Mouse (Mus musculus): Measurements from ENCODE around the gene Ewsr1.

The Ewsr1 gene

DNA sequence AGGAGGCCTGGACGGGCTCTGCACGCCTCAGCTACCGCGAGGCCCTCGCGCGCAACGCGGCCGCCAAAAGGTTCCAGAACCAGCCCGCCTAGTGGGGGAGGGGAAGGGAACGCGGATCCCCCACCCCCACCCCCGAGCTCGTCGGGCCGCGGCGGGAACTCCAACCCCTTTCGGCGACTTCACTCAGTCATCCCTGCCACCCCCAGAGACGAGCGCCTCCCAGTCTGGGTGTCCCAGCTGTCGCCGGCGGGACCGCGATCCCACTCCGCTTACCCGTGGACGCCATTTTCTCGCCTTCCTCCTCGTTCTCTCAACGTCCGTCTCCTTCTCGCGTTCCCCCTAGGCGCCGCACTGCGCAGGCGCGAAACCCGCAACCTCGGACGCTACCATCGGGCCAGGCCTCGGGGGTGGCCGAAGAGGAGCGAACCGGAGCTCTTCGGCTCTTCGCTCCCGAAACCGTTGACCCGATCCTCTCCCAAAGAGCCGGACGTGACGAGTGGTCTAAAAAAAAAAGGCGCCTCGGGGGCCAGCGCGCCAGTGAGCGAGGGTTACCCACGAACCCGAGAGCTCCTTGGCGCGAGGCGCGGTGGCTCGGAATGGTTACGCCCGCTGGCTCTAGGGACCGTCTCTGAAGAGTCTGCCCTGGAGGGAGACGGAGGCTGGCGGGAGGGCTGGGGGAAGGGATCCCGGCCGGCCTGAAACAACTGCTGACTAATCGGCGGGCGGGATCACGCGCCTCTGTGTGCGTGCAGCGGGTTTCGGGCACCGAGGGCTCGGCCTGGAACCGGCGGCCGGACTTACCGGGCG lies at the start of gene Ewsr1, which contains the start of gene Rhbdd3:
TSS of gene Ewsr1 (minus strand) at position 531 of the 807 bp plus-strand sequence.
TSS of gene Rhbdd3 (plus strand) at position 191 of the 807 bp plus-strand sequence.
- peak; percentile 99 for DNase-seq

DNA sequence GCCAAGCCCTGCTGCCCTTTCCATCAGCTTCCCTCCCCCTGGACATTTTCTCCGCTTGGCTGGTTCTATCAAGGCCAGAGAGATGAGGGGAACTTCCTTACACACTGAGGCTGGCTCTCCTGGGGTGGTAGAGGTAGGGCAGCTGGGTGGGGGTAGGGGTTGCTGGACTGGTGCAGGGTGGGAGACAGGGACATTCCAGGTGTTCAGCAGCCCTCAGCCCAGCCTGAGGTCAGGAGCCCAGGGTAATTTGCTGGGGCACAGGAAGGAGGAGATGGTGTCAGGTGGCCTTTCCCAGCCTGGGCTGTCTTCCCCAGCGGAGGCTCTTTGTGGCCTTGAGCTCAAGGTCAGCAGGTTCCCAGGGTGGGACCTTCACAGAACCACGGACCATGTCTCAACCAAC lies 46.5 kb upstream of the Ewsr1 start:
- no peak for DNase-seq

DNA sequence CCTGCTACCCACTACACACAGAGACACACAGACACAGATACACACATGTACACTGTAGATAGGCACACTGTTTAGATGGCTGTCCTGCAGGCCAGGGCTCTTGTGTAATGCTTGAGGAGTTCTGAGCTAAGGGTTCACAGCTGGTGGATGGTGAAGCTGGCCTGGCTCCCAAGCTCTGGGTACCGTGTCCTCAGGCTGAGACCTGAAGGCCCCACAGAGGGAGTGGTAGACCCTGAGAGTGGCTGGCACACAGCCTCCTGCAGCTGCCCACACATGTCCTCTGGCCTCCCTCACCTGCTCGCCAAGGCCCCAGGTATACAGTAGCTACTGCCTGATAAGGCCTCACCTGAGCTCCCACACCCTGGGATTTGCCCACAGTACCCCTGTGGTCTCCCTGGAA lies 42.9 kb upstream of the Ewsr1 start:
- no peak for DNase-seq

DNA sequence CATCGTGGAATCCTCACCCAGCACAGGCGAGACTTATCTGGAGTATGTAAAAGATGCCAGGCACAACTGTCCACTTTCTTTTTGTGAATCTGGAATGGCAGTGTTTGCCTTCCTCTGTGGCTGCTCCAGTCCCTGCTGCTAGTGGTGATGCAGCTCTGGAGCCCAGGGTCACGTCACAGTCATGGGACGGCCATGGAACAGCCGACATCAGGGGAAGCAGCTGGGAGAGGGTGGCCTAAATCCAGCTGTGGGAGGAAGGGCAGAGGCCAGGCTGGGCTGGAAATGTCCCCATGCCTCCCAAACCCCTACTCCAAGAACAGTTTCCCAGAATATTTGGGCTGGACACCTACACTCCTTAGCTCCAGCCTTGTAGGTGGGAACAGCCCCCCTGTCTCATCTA lies 42.2 kb upstream of the Ewsr1 start:
- no peak for DNase-seq

DNA sequence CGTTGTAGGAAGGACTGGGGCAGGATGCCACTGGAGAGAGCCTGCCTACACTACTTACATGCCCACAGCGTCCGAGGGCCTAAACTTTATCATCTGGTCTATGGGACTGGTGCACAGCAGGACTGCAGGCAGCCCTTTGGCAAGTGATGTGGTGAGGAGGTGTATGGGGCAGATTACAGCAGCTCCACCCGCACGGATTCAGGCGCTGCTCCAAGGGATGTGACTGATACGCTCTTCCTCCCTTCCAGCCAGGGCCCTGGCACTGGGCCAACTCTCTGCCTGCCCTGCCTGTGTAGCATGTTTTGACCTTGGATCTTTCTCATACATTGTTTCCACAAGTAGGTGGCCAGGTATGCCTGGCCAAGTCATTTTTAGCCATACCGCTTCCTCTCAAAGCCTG lies 41.6 kb upstream of the Ewsr1 start:
- peak; percentile 78 to 85 for DNase-seq

GRCm38 (mm10) chr11:5139372-5139771 lies 40.3 kb upstream of the Ewsr1 start:
- no peak for DNase-seq

- DNase-seq, result no peak
Observed at GRCm38 (mm10) chr11:5138642-5139041, 39.6 kb upstream of the Ewsr1 start.

DNA sequence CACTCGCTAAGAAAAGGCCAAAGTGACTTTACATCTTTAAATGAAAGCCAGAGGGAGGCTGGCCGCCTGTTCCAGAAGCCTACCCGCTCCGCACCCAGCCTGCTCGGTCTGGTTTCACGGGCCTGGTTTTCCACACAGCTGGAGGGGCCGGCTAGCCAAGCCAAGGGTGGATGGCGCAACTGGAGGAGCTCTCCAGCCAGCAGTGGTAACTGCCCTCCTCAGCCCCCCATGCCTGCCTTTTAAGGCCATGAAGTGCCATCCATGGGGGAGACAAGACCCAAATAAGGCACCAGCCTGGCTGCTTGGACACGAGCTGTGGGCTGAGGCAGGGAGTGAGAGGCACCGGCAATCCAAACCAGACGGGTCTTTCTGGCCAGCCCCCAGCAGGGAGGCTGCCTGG lies 36.8 kb upstream of the Ewsr1 start:
- no peak for DNase-seq

DNA sequence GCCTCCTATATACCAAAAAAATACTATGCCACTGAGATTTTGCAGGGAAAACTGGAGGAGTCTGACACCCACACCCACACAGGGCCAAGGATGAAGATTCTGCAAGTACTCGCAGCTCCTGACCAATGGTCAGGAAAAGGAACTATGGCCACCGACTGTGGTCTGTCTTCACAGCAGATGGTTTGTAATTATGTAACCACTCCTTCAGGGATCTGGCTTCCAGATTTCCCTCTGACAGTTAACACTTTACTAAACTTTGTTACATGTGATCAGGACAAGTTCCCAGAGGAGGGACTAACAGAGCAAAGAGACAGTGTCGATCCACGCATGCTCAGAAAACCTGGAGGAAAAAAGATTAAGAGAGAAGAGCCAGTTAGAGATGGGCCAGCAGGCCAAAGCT lies 33.7 kb upstream of the Ewsr1 start:
- DNase-seq, result no peak

DNA sequence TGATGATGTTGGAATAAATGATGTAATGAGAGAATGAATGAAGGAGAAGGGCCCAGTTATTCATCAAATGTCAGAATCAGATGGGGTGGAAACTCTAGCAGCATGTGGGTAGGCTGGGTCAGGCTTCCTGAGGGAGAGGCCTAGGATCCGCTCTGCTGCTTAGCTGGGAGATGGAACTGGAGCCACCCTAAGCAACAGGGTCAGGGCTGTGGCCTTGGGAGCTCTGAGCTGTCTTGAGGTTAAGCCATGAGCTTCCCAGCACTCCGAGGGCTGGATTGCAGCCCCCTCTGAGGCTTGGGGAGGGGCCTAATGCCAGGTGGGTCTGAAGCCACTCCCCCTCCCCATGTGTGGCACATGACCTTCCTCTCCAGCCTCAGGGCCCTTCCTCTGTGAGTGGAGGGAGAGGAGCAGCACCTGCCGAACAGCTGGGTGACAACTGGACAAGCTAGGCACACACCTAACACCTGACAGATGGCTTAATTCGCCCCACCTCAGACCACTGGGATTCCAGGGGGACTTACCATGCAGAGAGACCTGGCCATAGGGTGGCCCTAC lies 31.1 kb upstream of the Ewsr1 start:
- no peak for DNase-seq

- DNase-seq, result peak in 1 of 2 experiments; percentile 36
Observed at GRCm38 (mm10) chr11:5129035-5129480, 30.0 kb upstream of the Ewsr1 start.

GRCm38 (mm10) chr11:5125713-5126112 lies 26.6 kb upstream of the Ewsr1 start:
- no peak for DNase-seq

DNA sequence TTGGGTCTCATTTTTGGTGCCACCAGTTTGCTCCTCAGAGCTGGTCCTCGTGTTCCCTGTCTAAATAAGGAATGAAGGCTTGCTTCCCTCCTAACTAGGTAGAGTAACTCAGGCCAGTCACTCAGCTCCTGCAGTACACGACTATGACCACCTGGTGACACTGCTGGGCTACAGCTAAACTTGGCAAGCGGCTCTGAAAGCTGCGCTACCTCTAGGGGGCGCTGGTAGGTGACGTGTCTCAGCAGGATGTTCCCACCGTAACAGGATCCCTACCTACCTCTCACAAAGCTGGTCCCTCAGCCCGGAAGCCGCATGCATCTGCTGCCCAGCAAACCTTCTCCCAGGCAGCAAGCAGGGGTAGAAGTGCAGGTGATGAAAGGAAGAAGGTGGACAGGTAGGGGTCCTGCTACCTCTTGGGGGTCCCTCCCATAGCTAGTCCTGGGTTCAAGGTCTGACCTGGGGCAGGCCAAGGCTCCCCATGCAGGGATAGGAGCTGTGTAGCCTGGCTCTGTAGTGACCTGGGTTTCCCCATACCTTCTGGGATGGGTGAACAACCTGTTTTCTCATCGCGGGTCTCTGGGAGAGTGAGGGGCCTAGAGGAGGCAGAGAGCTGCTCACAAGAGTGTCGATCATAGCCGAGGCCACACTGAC lies 16.0 kb upstream of the Ewsr1 start:
- DNase-seq, result peak; percentile 86 to 94

DNA sequence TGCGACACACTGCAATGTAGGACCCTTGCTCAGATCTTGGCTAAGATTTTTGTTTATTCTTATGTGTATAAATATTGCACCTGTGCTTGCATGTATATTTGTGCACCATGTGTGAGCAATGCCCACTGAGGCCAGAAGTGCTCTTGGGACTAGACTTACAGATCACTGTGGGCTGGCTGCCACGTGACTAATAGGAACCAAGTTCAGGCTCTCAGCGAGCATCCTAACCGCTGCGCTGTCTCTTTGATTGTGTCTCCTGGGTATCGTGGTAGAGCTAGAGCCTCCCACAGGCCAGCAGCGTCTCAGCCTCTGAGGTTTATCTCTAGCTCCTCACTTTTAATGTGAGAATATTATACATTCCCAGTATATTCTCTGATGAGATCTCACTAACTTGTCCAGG lies 14.6 kb upstream of the Ewsr1 start:
- DNase-seq, result no peak

GRCm38 (mm10) chr11:5109441-5109840 lies 10.4 kb upstream of the Ewsr1 start:
- no peak for DNase-seq

- no peak for DNase-seq
Observed at GRCm38 (mm10) chr11:5103986-5104509, 5.0 kb upstream of the Ewsr1 start.

GRCm38 (mm10) chr11:5102384-5102783 lies 3.3 kb upstream of the Ewsr1 start:
- no peak for DNase-seq

- DNase-seq, result no peak
Observed at GRCm38 (mm10) chr11:5101641-5102040, 2.6 kb upstream of the Ewsr1 start.

- peak in 1 of 2 experiments; percentile 23 for DNase-seq
Observed at GRCm38 (mm10) chr11:5100801-5101200, 1.7 kb upstream of the Ewsr1 start.

GRCm38 (mm10) chr11:5100283-5100682 lies 1.2 kb upstream of the Ewsr1 start:
- no peak for DNase-seq

DNA sequence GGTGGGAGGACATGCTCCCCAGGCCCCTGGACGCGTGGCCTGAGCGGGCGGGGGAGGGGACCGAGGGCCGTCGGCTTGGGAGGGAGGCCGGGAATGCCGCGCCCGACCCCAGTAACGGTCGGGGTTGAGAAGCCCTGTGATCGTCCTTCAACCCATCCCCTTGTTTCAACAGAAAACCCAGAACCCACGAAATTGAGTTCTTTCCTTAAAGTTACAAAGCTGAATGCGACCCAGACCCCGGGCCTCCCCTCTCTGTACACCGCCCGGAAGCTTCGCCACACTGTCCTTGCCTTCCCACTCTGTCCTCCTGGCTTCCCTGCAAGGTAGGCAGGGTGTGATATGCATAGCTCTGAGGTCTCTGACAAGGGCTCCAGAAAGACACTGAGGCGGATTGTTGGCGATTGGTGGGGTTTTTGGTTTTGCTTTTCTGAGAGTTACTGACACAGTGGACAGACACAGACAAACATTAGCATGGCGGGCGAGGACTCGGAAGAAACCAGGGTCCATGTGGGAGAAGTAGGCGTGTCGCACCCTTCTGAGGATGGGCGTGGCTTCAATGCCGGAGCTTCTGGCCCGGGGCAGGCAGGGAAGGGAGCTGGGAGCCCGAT lies 614 bp upstream of the Ewsr1 start:
- peak; percentile 77 to 79 for DNase-seq

DNA sequence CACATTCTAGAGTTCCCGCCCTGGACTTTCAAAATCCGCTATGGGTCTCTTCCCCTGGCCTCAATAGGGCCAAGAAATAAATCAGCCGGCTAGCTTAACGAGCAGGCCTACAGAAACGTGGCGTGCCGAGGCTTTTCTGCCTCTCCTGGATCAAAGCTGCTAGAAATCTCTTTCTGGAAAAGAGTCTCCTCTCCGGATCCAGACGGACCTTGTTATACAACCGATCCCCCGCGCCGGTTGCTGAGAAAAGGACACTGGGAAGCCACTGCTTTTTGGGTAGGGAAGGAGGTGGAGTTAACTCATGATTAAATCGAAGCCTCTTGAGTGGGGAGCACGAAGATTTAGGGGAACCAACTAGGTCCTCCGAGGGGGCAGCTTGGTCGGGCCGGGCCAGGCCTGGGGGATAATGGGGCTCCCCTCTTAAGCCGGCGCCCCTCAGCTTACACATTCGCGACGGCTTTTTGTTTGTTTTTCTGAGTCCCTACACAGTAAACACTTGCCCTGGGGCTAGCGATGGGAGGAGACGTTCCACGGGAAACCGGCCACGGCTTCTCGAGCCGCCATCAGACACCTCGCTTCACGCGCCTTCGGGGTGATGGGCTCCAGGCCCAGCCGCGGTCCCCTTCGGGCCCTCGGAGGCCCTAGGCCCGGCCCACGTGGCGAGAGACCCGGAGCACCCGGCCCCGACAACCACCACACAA lies 881 bp downstream of the Ewsr1 start:
- DNase-seq, result peak; percentile 63 to 67

All from cerebellum, postnatal 14 days (tissue).